Mouse (Mus musculus) erythroblast, embryonic 14.5 days (primary cell): Measurements from ENCODE around the gene Lifr.

Experiments
- GATA1 ChIP-seq: IDR thresholded peaks from 2 replicates; pipeline ENCODE4 v1.6.1; 2012; ENCODE audit warnings: low read length, inconsistent platforms, mixed read lengths
- TAL1 ChIP-seq: IDR thresholded peaks from 3 replicates; pipeline ENCODE4 v1.6.1; 2012; ENCODE audit warnings: low read length, inconsistent platforms, mixed read lengths

DNA sequence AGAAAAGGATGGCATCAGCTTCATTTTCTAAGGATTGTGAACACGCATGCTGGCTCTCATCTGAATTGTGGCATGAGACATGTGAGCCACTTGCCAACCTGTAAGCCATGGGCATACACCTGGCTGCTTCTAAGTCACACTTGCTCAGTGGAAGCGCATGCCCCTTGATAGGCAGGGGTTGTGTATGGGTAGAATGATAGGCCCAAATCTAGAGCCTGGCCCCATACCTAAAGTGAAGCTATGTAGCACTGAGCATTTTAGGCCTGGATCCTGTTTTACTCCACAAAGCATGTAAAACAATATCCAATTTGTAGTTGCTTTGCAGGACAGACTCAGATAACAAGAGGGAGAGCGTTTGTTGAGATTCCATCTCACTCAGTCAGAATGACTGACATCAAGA lies 7.5 kb upstream of the Lifr start:
- TF ChIP-seq GATA1 (no peak), TAL1 (no peak)
